Mouse (Mus musculus) midbrain, embryonic 14.5 days (tissue): ENCODE measurements around the gene Foxl1. TPM values are rescaled to one million over a fixed set of nuclear protein-coding genes. Genes with fewer than 3 reads are reported as not detected.

Source experiments
- ATAC-seq: fragments of 200-750 bp; cut with Nextera tagmentation; 2 replicates; pipeline ENCODE4 v1.8.0; 2017; ENCODE audit warnings: moderate number of reproducible peaks, moderate library complexity; ENCODE audit not compliant: low FRiP score, low TSS enrichment
- DNase-seq: peaks from one replicate; pipeline ENCODE4 v3.0.0-alpha.2; 2015
- H3K27ac ChIP-seq: fragments of 300-500 bp; sonication (generic); replicated peaks from 2 replicates; pipeline ENCODE4 v1.5.1; 2014; ENCODE audit warnings: mild to moderate bottlenecking, low read depth, low read length, moderate library complexity
- H3K27me3 ChIP-seq: fragments of 300-500 bp; sonication (generic); 2 replicates; pipeline ENCODE4 v1.6.1; 2014; ENCODE audit warnings: low read length, control low read depth, mixed read lengths; ENCODE audit not compliant: control insufficient read depth, insufficient read depth
- H3K36me3 ChIP-seq: fragments of 300-500 bp; sonication (generic); 2 replicates; pipeline ENCODE4 v1.6.1; 2014; ENCODE audit warnings: low read length, control low read depth; ENCODE audit not compliant: control insufficient read depth, insufficient read depth
- H3K4me1 ChIP-seq: fragments of 300-500 bp; sonication (generic); 2 replicates; pipeline ENCODE4 v1.6.1; 2014; ENCODE audit warnings: mild to moderate bottlenecking, antibody characterized with exemption, low read length, control low read depth; ENCODE audit not compliant: control insufficient read depth, insufficient read depth
- H3K4me2 ChIP-seq: fragments of 300-500 bp; sonication (generic); 2 replicates; pipeline ENCODE4 v1.6.1; 2014; ENCODE audit warnings: mild to moderate bottlenecking, low read length, moderate library complexity
- H3K4me3 ChIP-seq: fragments of 300-500 bp; sonication (generic); replicated peaks from 2 replicates; pipeline ENCODE4 v1.5.1; 2014; ENCODE audit warnings: low read depth, low read length
- H3K9ac ChIP-seq: fragments of 300-500 bp; sonication (generic); replicated peaks from 2 replicates; pipeline ENCODE4 v1.6.1; 2014; ENCODE audit warnings: mild to moderate bottlenecking, low read length, moderate library complexity
- H3K9me3 ChIP-seq: fragments of 300-500 bp; sonication (generic); 2 replicates; pipeline ENCODE4 v1.6.1; 2016; ENCODE audit warnings: low read length, control low read depth, mixed read lengths; ENCODE audit not compliant: control insufficient read depth
- WGBS: fragments of 180-500 bp; shearing (Covaris S2); extraction: QIAGEN DNeasy Blood & Tissue Kit; methylation state at CpG from one replicate; pipeline ENCODE4 v1.1.7; 2014; 5-methylcytosine and 5-hydroxymethylcytosine counted together
- polyA plus RNA-seq: library from polyadenylated mRNA; unstranded; fragments of >200 nt; fragmentation: Nextera tagmentation; extraction: Ambion mirVana; gene quantifications from 2 replicates; pipeline ENCODE4 v1.2.1, GENCODE M21; 2014

The Foxl1 gene
- polyA plus RNA-seq, 1 experiment from 2014 or later: not detected

- Histone ChIP-seq H3K36me3 (no peaks in the 10 kb centered on the region), H3K4me2 (no peak overlapping the region), H3K27ac (no peak overlapping the region), H3K4me3 (no peak overlapping the region), H3K9me3 (no peaks in the 10 kb centered on the region), H3K4me1 (peaks cover 4% of the 10 kb centered on the region; the same call in 1 of the 2 replicates), H3K9ac (no peak overlapping the region), H3K27me3 (peaks cover 99% of the 10 kb centered on the region)
- DNase-seq (no peak), ATAC-seq (no peak)
- WGBS: 2% methylated on average over 17 of the region's 17 CpGs
Observed at GRCm38 (mm10) chr8:121124547-121125239, 3.0 kb upstream of the Foxl1 start.

DNA sequence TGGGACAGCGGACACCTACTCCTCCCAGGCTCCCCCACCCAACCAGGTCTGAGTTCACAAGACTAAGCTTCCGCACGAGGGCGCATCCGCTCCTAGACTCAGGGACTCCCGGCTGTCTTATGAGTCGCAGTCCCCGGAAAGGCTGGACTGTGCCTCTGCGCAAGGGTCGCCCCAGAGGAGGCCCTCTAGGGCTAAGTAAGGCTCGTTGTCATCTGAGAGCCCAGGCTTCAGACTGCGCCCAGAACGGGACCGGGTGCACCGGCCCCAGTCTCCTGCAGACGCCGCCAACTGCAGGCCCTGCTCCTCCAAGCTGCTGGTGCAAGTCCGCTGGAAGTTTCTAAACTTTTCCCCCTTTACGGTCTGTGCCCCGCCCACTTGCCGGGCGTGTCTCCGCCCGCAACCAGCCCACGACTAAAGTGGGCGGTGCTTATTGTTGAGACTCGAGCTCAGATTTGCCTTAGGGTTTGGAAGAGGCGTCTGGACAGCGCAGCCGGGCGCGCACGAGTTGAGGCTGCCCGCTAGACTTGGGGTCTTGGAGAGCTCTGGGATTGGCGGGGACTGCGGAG, 2.3 kb upstream of the Foxl1 start:
- no peaks in the 10 kb centered on the region for H3K9me3 ChIP-seq
- H3K36me3 ChIP-seq: no peaks in the 10 kb centered on the region
- H3K4me2 ChIP-seq: peak overlapping the region; percentile 40
- peak; percentile 82 for DNase-seq
- under 1% methylated on average over 36 of the region's 36 CpGs for WGBS
- H3K4me1 ChIP-seq: peaks cover 4% of the 10 kb centered on the region; the same call in 1 of the 2 replicates
- H3K9ac ChIP-seq: no peak overlapping the region
- no peak overlapping the region for H3K27ac ChIP-seq
- peaks cover 99% of the 10 kb centered on the region for H3K27me3 ChIP-seq
- H3K4me3 ChIP-seq: 0 out of 2 replicates have a peak overlapping the region, but pooled peaks have one; percentile 3
- no peak for ATAC-seq

- no peak overlapping the region for H3K4me2 ChIP-seq
- 5% methylated on average over 6 of the region's 6 CpGs for WGBS
- peaks cover 99% of the 10 kb centered on the region for H3K27me3 ChIP-seq
- peaks cover 4% of the 10 kb centered on the region; the same call in 1 of the 2 replicates for H3K4me1 ChIP-seq
- H3K36me3 ChIP-seq: no peaks in the 10 kb centered on the region
- no peak overlapping the region for H3K4me3 ChIP-seq
- ATAC-seq (no peak), DNase-seq (no peak)
- H3K9ac ChIP-seq: no peak overlapping the region
- no peak overlapping the region for H3K27ac ChIP-seq
- no peaks in the 10 kb centered on the region for H3K9me3 ChIP-seq
Observed at GRCm38 (mm10) chr8:121126191-121126590, 1.5 kb upstream of the Foxl1 start.

DNA sequence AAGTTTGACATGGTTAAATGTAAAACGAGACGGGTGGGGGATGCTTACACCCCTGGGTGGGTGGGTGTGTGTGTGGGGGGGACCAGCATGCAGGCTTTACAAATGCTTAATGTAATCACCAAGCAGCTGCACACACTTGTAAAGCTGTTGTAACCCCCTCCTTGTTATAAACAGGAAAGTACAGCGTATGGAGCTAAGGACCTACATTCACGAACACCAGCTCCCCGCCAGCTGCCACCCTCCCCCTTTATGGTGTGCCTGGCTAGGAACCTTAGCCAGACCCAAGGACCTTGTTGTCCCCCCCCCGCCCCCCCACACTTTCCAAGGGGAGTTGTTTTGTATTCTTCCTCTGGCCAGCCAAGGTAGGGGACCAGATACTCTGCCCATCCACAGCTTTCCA, 1.0 kb upstream of the Foxl1 start:
- DNase-seq: no peak
- ATAC-seq: no peak
- H3K36me3 ChIP-seq: no peaks in the 10 kb centered on the region

GRCm38 (mm10) chr8:121127291-121127701, 444 bp upstream of the Foxl1 start:
- ATAC-seq (no peak), DNase-seq (no peak)
- no peak overlapping the region for H3K9ac ChIP-seq
- H3K9me3 ChIP-seq: no peaks in the 10 kb centered on the region
- no peak overlapping the region for H3K4me3 ChIP-seq
- H3K27me3 ChIP-seq: peaks cover 93% of the 10 kb centered on the region
- peaks cover 4% of the 10 kb centered on the region; the same call in 1 of the 2 replicates for H3K4me1 ChIP-seq
- no peak overlapping the region for H3K27ac ChIP-seq
- no peaks in the 10 kb centered on the region for H3K36me3 ChIP-seq
- 2% methylated on average over 11 of the region's 11 CpGs for WGBS
- no peak overlapping the region for H3K4me2 ChIP-seq

More for the DNA sequence above, 1.0 kb upstream of the Foxl1 start:
- H3K4me3 ChIP-seq: no peak overlapping the region
- H3K9ac ChIP-seq: no peak overlapping the region
- no peaks in the 10 kb centered on the region for H3K9me3 ChIP-seq
- H3K27me3 ChIP-seq: peaks cover 95% of the 10 kb centered on the region
- WGBS: 2% methylated on average over 6 of the region's 6 CpGs
- no peak overlapping the region for H3K4me2 ChIP-seq
- peaks cover 4% of the 10 kb centered on the region; the same call in 1 of the 2 replicates for H3K4me1 ChIP-seq
- H3K27ac ChIP-seq: no peak overlapping the region

DNA sequence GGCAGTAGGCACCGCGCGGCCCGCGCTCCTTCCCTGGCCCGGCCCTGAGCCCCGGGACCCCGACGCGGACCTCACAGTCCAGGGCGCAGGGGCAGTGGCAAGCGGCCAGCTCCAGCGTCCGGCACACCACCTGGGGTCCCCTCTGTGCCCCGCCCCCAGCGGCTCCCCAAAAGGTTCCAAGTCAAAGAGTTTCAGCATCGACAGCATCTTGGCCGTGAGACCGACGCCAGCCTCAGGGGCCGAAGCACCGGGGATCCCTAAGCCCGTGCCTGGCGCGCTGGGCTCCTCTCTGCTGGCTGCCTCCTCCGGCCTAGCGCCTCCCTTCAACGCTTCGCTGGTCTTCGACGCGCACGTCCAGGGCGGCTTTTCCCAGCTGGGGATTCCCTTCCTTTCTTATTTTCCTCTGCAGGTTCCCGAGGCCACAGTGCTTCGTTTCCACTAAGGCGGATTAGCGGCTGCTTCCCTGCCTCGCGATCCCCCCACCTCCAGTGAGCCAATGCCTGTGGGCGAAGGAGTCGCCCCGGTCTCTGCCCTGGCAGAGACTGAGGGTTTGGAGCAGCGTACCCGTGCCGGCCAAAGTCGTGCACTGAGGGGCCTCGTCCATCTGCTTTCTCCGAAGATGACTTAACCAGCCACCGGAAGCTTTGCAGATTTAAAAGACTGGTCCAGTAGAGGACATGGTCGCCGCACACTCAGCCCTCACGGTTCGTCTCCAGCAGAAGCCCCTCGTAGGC, 958 bp downstream of the Foxl1 start:
- peak; percentile 55 for DNase-seq
- 2% methylated on average over 54 of the region's 55 CpGs for WGBS
- H3K4me3 ChIP-seq: 0 out of 2 replicates have a peak overlapping the region, but pooled peaks have one; percentile 5
- no peak overlapping the region for H3K9ac ChIP-seq
- H3K27me3 ChIP-seq: peaks cover 79% of the 10 kb centered on the region
- peak overlapping the region; percentile 29 for H3K4me2 ChIP-seq
- no peak overlapping the region for H3K27ac ChIP-seq
- ATAC-seq: no peak
- H3K36me3 ChIP-seq: no peaks in the 10 kb centered on the region
- no peaks in the 10 kb centered on the region for H3K9me3 ChIP-seq
- peaks cover 4% of the 10 kb centered on the region; the same call in 1 of the 2 replicates for H3K4me1 ChIP-seq

DNA sequence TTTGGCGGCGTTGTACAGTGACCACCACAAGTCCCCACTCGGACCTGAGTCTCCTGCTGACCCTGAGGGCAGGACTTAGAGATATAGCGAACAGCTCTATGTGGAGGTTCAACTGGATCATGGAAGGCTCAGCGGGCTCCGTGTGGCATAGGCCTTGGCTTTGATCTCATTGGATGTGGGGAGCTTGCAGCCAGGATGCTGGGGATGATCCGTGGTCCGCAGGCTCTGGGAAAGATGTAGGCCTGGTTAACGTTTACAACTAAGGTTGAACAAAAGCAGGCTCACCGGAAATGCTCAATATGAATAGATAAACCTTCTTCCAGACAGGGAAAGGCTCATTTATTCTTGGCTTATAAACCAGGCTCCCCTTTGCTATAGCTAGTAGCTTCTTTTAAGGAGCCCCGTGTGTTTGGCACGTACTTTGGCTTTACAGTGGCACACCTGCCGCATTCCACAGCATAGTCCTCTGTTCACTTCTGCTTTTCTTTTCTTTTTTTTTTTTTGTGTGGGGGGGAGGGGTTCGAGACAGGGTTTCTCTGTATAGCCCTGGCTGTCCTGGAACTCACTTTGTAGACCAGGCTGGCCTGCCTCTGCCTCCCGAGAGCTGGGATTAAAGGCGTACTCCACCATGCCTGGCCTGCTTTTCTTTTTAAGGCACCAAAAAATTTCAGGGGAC, 1.7 kb downstream of the Foxl1 start:
- Histone ChIP-seq H3K27ac (no peak overlapping the region), H3K4me3 (no peak overlapping the region), H3K27me3 (peaks cover 73% of the 10 kb centered on the region), H3K4me2 (no peak overlapping the region), H3K4me1 (peaks cover 4% of the 10 kb centered on the region; the same call in 1 of the 2 replicates), H3K9ac (no peak overlapping the region), H3K36me3 (no peaks in the 10 kb centered on the region), H3K9me3 (no peaks in the 10 kb centered on the region)
- WGBS: 8% methylated on average over 16 of the region's 16 CpGs
- DNase-seq (no peak), ATAC-seq (no peak)

- H3K27me3 ChIP-seq: peaks cover 62% of the 10 kb centered on the region
- no peak overlapping the region for H3K4me3 ChIP-seq
- H3K36me3 ChIP-seq: no peaks in the 10 kb centered on the region
- ATAC-seq: no peak
- no peak overlapping the region for H3K9ac ChIP-seq
- H3K4me2 ChIP-seq: no peak overlapping the region
- no peak overlapping the region for H3K27ac ChIP-seq
- H3K9me3 ChIP-seq: no peaks in the 10 kb centered on the region
- H3K4me1 ChIP-seq: peaks cover 4% of the 10 kb centered on the region; the same call in 1 of the 2 replicates
- 39% methylated on average over 5 of the region's 5 CpGs for WGBS
- DNase-seq: peak; percentile 61
Observed at GRCm38 (mm10) chr8:121130522-121130921, 2.8 kb downstream of the Foxl1 start.
